Mouse (Mus musculus) erythroblast, embryonic 14.5 days (primary cell): Measurements from ENCODE around the gene Gtpbp4.

Source experiments
- GATA1 ChIP-seq: IDR thresholded peaks from 2 replicates; pipeline ENCODE4 v1.6.1; 2012; ENCODE audit warnings: low read length, inconsistent platforms, mixed read lengths
- TAL1 ChIP-seq: IDR thresholded peaks from 3 replicates; pipeline ENCODE4 v1.6.1; 2012; ENCODE audit warnings: low read length, inconsistent platforms, mixed read lengths

DNA sequence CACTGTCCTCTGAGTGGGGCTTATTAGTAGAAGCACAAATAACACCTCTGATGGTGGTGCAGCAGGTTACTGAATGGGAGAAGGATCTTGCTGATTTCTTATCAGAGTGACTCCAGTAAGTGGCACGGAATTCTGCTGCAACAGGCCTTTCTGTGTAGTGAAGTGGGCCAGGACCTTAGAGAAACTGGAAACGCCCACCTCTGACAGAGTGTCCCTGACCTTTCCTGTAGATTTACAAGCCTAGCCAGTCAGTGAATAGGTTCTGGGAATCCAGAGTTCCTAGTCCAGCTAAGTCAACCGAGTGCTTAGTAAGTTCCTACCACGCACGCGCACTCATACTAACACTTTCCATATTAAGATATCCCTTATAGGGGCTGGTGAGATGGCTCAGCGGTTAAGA is 25.7 kb upstream of the Gtpbp4 start:
- TF ChIP-seq GATA1 (no peak), TAL1 (no peak)
